Mouse (Mus musculus): ENCODE measurements around the gene Satb2. TPM values are rescaled to one million over a fixed set of nuclear protein-coding genes. Genes with fewer than 3 reads are reported as not detected.

Satb2 gene
- total RNA-seq, 2 experiments from 2014 or later, result 265 to 341 TPM

DNA sequence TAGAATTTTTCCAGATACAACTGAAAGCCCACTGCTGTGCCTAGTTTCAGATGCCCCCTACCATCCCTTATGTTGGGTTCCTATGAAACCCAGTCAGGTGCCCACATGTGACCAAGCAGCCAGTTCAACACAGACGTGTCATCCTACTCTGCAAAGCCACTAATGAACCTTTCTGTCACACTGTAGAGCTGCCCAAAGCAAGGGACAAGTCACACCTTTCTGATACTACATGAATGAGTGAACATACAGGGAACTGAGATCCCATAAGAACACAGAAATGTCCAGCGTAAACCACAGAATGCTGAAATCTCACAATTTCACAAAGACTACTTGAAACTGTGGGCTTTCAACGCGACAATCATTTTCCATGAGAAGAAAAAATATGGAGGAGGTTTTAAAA, 39.0 kb downstream of the Satb2 start:
- DNase-seq, result no peak
- intact Hi-C loops (cut with DNase I), result no loop called here

DNA sequence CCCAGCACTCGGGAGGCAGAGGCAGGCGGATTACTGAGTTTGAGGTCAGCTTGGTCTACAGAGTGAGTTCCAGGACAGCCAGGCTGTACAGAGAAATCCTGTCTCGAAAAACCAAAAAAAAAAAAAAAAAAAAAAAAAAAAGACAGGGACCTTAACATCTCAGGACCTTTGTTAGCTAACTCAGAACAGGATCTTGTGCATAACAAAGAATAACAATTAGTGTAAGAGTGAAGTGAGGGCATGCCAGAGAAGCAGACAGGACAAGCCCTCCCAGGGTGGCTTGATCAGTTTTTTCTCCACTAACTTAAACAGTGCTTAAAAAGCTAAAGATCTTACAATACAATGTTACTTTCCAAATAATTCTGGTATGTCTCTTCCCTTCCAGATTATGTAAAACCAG, 40.0 kb downstream of the Satb2 start:
- no peak for DNase-seq
- intact Hi-C loops (cut with DNase I), result no loop called here

DNA sequence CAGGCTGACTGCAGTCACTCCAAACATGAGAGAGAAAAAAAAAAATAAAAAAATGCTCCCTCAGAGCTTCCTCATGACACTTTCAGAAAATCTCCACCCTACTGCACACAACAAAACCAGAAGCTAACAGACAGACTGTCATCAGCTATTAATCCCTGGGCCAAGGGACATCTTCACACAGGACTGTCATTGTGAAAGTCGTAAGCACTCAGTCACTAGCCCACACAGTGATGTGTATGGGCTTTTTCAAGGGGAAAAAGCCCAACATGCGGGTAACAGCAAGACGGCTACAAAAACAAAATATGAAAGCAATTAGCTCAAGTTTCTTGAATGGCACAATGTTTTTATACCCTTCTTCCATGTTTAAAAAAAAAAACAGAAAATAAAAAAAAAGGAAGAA, 41.9 kb downstream of the Satb2 start:
- DNase-seq, result no peak
- intact Hi-C loops (cut with DNase I), result no loop called here

DNA sequence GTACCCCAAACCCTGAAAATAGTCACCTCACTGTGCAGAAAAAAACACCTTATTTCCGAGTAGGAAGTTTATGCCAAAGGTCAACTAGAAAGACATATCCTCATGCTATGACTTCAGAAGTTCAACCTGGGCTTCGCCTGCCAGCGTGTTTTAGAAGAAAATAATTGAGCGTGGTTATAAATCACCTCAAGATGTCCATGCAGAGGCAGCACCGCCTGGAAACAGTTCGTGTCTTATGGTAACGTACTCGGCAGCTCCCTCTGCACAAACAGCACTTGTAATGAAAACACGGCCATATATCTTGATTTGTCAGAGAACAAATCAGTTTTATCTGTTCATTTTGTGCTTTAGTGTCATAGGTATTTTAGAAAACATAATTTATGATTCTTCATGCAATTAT, 44.6 kb downstream of the Satb2 start:
- intact Hi-C loops (cut with DNase I), result no loop called here
- no peak for DNase-seq

DNA sequence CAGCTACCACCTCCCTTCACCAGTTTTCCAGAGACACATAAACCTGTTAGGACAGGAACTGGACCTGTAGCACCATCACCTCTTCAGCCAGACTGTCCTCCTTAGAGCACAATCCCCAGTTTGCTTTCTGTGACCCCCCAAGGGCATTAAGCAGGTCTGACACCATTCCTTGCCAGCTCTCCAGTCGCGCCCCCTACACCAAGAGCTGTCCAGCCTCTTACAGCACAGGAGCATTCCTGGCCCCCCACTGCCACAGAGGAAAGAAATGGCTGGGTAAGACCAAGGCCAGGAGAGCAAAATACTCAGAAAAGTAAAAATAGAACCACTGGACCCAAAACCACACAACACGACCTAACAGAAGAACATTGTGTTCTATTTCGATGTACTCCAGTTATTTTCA, 48.4 kb downstream of the Satb2 start:
- no peak for DNase-seq
- intact Hi-C loops (cut with DNase I), result no loop called here

DNA sequence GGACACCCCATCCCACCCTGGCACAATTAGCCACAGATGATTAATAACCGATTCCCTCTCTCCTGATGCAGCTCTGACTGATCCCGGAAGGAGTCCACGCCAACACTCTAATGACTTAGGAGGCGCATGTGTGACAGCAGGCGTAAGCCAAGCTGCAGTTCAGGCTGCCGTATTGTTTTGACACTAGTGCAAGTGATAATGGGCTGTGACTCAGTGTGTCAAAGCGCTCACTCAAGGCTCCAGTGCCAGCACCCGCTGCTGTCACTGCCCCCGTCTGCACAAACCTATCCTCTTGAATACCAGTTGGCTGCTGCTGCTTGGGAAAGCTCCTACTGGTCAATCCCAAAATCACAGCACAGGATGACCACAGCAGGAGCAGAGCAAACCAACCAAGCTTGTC, 49.7 kb downstream of the Satb2 start:
- peak; percentile 37 for DNase-seq

DNA sequence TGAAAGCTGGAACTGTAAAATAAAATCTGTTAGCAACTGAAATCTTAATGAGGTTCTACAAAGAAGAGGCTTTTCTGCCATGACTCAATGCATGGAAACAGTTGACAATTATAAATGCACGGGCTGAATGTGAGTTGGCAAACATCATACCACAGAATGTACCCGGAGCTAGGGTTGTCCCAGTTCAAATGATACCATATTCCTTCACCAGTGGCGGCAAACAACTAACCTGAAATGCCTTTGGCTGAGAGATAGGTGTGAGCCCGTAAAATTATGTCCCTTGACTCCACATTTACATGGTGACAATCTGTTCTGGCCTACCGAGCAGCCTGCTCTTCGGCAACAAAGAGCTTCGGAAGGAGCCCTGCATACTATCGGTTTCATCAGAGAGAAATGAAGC, 58.0 kb downstream of the Satb2 start:
- no peak for DNase-seq
- intact Hi-C loops (cut with DNase I), result no loop called here

More for the DNA sequence above, 49.7 kb downstream of the Satb2 start:
- intact Hi-C loops (cut with DNase I), result no loop called here

DNA sequence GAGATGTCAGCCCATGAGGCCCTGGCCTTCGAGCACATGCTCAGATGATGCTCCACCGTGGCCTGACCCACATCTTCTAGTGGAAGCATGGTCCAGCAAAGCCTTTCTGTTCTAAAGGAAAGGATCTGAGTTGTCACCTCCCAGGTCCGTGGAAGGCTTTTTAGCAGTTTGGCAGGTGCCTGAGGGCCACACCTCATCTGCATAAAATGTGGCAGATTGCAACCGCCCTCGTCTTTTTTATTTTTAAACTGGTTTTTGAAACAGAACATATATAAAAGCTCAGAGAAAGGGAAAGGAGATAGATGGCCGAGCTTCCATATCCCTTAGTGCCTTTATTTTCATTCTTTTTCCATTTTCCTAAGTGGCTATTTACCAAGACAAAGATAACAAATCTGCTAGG, 64.2 kb downstream of the Satb2 start:
- intact Hi-C loops (cut with DNase I), result no loop called here

DNA sequence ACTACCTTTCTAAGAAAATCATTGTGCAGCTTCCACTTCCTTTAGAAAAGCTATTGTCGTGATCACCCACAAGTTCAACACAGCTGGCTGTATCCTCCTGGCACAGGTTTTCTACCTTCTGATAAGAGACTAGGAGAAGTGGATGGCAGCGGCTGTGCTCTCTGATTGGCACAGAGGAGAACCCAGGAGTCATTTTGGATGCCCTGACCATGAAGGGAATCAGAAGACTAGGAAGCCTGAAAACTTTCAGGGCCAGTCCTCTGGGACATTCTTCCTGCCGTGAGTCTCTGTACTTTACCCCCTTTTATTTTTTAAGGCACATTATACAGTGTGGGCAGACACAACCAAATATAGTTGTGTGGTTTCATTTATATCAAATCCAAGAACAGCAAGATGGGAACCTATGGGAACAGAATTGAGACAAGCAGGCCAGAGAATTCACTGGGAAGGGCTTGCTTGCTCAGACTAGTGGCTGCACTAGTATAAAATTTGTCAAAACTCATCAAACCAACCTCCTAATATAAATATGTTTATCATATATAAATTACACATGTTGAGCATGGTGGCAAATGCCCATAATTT, 77.7 kb downstream of the Satb2 start:
- DNase-seq, result no peak

More for the DNA sequence above, 64.2 kb downstream of the Satb2 start:
- no peak for DNase-seq

DNA sequence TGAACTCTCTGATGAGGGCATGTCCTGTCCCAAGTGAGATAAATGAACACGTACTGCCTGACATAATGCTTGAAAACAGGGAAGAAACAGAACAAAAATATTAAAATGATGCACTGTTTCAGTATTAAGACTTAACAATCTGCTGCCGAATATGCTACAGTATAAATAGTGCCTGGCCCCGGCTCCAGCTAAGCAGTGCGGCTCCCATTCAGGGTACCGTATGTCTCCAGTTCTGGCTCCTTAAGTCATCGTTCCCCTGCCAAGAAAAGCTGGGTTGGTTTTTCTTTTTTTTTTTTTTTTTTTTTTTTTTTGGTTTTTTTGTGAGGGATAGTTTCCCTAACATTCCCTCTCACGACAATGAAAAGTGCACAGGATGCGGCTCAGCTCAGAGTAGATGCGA, 78.3 kb downstream of the Satb2 start:
- intact Hi-C loops (cut with DNase I), result no loop called here
- peak; percentile 6 for DNase-seq

More for the DNA sequence above, 77.7 kb downstream of the Satb2 start:
- intact Hi-C loops (cut with DNase I), result no loop called here

DNA sequence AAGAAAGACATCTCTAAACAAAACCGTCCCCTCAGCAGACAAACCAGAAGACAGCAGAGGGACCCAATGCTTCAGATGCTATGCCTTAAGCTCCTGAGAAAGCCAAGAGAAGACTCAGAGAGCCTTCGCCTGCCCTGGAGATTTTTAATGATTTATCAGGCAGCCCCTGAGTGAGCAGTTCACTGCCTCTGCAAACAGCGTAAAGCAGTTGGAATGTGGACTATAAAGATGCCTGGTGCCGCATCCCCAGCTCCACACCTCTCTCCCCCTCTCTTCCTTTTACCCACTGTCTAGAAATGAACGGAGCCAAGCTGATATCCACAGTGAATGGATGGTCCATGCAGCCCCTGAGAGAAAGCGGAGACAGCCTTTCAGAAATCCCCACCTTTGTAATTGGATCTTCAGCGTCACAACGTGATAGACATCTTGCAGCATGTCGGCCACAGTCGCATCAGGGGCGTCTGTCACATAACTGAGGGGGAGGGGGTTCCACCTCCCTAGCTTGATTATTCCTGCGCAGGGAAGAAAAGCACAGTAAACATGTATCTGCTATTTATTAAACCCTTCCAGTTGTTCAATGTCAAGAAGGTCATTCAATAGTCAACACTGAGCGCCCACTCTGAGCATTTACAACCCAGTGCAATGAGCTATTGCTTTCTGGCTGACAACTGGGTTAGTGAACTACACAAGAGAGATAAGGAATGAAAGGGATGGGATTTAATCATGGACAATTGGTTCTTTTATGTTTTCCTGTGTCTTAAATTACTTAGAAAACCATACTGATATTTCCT, 79.6 kb downstream of the Satb2 start:
- DNase-seq, result no peak
- intact Hi-C loops (cut with DNase I), result no loop called here

DNA sequence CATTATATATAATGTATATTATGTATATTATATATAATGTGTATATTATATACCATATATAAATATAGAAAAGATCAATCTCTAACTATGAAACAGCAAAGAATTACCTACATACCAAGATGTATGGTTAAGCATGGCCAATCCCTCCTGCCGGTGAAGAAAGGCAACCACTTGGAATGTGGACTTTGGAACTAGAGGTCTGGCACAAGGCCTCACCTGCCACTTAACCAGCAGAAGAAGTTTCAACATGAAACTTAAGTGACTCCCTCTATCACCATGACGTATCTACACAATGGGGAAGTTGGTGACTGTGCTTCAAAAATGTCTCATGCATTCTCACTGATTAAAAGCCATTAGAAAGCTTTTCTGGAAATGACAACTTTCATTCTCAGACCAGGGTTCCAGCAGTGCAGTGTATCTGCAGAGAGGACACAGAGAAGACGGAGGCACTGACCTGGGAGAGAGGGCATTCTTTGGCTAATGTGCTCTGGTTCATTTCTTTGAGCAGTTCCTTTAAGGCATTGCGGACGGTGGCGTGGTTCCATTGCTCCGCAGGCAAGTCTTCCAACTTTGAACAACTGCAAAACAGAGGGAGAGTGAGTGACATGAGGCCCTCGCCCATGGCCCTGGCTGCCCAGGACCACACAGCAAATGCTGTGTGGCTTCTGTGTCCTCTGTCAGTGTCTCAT, 80.8 kb downstream of the Satb2 start:
- intact Hi-C loops (cut with DNase I), result no loop called here
- no peak for DNase-seq

DNA sequence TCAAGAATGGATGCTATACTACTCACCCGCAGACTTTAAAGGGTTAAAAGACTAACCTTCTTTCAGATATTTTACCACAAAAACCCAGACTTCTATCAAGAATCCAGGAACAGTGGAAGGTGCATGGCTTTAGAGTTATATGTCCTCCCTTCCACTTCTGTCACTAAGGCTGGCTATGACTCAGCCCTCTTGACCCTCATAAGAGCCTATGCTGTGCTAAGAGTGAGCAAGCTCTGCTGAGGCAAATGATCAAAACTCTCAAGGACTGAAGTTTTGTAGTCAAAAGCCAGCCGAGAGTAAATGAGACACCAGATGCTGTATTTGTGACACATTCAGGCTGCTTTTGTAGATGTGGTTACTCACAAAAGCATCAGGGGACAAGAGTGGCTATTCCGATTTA, 81.8 kb downstream of the Satb2 start:
- intact Hi-C loops (cut with DNase I), result no loop called here
- DNase-seq, result no peak

DNA sequence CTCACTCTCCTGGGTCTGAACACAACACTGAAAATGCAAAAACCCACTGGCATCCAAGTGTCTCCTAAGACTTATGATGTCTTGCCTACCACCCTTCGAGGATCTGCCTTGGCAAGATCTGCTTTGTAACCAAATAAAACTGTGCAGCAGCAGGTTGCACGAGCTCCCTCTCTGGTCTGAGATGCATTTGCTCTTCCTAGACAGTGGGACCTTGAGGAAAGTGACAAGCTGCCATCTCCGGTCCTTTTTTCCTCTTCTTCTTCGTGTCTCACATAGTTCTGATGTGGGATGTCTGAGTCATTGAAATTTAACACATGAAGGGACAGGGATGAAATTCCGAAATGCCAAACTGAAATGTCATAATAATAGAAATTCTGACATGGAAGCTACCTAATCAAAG, 85.7 kb downstream of the Satb2 start:
- no peak for DNase-seq
- intact Hi-C loops (cut with DNase I), result no loop called here

DNA sequence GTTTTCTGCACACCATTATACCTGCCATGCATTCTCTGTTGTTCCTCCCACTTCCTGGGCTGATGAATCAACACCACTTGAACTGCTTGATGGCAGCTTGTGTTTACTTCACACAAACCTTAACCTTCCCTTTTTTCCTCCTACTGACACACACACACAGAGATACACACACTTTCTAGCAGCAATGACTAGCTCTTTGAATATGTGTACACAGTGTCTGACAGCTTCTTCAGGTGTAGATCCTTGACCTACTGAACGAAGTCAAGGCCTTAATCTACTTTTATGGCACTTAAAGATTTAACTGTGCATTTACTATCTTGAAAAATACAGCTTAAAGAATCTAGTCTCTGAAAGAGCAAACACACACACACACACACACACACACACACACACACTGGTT, 89.5 kb downstream of the Satb2 start:
- intact Hi-C loops (cut with DNase I), result no loop called here
- DNase-seq, result no peak

DNA sequence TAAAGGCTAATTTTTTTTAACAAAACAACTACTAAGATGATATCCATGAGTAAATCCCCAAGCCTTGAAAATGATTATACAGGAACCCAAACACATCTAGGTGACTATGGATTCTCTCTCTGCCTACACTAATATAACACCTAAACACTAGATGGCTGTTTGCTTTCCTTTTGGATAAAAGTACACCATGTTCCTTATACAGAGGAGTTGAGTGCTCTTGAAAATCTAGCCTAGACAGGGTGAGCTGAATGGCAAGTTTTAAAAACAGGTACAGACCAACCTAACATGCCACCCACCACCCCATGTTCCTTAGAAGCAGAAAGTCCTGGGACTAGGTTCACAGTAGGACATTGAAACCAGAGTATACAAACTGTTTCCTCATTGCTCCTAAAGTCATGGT, 90.9 kb downstream of the Satb2 start:
- intact Hi-C loops (cut with DNase I), result no loop called here

DNA sequence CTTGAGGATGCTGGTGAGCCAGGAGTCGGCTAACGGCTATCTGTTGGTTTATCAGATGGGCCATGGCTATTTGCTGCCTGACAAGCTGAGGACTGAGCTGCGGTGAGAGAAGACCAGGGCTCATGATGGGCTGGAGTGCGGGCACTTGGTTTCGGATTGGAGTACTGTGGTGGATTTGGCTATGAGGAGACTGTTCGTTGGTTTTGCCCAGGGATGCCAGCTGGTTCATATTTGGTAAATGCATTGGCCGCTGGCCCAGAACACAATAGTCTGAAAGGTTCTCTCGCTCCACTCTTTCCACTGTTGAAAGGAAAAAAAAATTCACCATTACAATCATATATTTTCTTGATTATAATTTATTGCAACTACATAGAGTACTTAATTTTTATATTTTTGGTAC, 107.0 kb downstream of the Satb2 start:
- DNase-seq, result peak; percentile 51
- intact Hi-C loops (cut with DNase I), result no loop called here

More for the DNA sequence above, 90.9 kb downstream of the Satb2 start:
- no peak for DNase-seq

DNA sequence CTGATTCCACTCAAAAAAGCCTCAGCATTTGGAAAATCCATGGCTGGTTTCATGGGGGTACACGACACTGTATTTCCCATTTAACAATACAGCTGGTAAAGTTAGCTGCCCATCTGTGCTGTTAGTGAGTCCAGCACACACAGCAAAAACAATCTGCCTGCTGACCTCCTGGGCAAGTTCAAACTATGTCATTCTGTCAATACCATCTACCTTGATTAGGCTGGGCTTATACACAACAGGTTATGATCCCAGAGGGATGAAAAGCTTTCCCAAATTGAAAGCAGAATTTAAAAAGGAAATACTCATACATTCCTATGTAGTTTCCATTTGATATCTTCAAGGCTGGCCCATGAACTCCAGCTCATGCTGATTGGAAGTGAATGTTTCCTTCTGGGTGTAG, 113.2 kb downstream of the Satb2 start:
- intact Hi-C loops (cut with DNase I), result no loop called here
- no peak for DNase-seq

DNA sequence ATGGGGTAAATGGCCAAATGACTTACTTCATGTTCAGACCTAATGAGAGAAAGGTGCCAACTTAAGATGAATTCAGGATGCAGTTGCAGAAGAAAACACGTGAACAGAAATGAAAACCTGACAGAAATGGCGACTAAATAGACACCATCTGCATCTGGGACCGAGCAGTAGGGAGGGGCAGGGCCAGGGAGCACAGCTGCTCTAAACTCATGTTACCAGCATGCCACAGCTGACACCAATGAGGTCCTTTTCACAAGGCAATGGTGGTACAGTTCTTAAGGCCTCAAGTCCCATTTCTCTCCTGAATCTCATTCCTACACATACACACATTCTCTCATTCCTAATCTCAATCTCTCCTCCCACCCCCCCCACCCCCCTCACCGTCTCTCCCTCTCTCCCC, 115.7 kb downstream of the Satb2 start:
- intact Hi-C loops (cut with DNase I), result no loop called here
- no peak for DNase-seq

DNA sequence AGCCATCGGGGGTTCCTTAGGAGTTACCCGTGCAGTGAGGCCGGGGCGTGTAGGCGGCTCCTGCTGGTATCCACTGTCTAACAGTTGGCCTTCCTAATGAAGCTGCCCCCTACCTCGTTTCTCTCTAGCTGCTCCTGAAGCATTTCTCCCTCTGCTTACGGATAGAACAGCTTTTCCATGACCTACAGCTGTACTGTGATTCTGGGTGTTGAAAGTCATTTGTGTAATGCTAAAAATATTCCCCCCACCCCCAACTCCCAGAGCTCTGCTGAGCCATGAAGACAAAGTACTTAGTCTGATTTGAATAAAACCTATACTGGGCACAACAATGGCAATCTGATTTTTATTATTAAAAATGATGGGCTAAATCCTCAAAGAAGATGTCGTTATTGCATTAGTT, 121.2 kb downstream of the Satb2 start:
- no peak for DNase-seq
- intact Hi-C loops (cut with DNase I), result no loop called here

DNA sequence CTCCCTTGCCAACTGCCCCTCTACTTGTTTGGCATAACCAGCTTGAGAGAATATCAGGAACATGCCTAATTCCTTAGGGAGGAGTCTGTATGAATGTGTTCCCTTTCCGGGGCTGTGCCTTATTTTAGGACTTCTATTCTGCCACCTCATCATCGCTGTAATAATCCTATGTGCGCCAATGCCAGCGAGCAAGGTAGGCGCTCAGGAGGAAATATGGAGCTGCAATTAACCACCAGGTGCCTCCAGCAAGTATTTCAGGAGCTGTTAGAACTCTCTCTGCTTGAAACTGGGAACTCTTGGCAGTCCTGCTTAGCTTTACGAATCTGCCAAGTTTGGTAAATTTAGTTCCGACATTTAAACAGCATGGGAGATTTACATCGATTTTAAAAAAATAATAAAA, 128.0 kb downstream of the Satb2 start:
- intact Hi-C loops (cut with DNase I), result no loop called here
- no peak for DNase-seq

DNA sequence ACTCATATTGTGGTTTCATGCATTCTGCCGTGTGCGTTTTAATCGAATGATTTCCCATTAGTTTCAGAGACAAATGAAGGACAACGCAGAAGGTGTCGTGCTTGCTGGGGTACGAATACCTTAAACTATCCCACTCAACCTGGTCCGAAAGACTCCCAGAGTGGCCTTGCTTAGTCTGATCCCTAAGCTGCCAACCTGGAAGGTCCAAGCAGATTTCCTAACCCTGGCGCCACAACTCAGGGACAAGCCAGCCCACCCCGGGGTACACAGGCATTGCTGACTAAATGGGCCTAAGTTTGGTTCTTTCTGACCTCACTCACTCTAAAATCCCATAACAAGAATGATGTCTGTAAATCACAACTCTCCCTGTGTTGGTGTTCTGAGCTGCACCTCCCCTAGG, 132.1 kb downstream of the Satb2 start:
- no peak for DNase-seq
- intact Hi-C loops (cut with DNase I), result no loop called here
